Mouse (Mus musculus): ENCODE data around the gene Mrtfb. TPM values are rescaled to one million over a fixed set of nuclear protein-coding genes. Genes with fewer than 3 reads are reported as not detected.

Gene Mrtfb
- polyA plus RNA-seq, 1 experiment from 2014 or later = 12.3 TPM

GRCm38 (mm10) chr16:13435627-13436026, 179.3 kb downstream of the Mrtfb start:
- no peak for ATAC-seq (ENCODE audit: low FRiP score, low read depth)
- no peak overlapping the region for H3K4me3 ChIP-seq
- peaks cover 10% of the 10 kb centered on the region for H3K4me1 ChIP-seq (replicated peaks)
- no peak overlapping the region for H3K27ac ChIP-seq (replicated peaks)
- H3K9ac ChIP-seq = no peak overlapping the region
- no peaks in the 10 kb centered on the region for H3K27me3 ChIP-seq
- H3K36me3 ChIP-seq = no peaks in the 10 kb centered on the region
- no peak overlapping the region for H3K4me2 ChIP-seq
- no peaks in the 10 kb centered on the region for H3K9me3 ChIP-seq
- WGBS = 81% methylated on average over 2 of the region's 2 CpGs

GRCm38 (mm10) chr16:13437037-13437769, 180.9 kb downstream of the Mrtfb start:
- peak overlapping the region; percentile 63 for H3K27ac ChIP-seq (replicated peaks)

GRCm38 (mm10) chr16:13437770-13438372, 181.6 kb downstream of the Mrtfb start:
- H3K4me2 ChIP-seq = peak overlapping the region; percentile 62
- under 1% methylated on average over 24 of the region's 24 CpGs for WGBS
- peak; percentile 50 for ATAC-seq (ENCODE audit: low FRiP score, low read depth)
- H3K27me3 ChIP-seq = no peaks in the 10 kb centered on the region
- peak overlapping the region; percentile 60 for H3K9ac ChIP-seq
- H3K4me1 ChIP-seq (replicated peaks) = peaks cover 10% of the 10 kb centered on the region
- peak overlapping the region; percentile 57 for H3K4me3 ChIP-seq
- no peaks in the 10 kb centered on the region for H3K9me3 ChIP-seq
- H3K36me3 ChIP-seq = no peaks in the 10 kb centered on the region
- H3K27ac ChIP-seq (replicated peaks) = peak overlapping the region; percentile 63

More at GRCm38 (mm10) chr16:13437037-13437769, 180.9 kb downstream of the Mrtfb start:
- Histone ChIP-seq H3K36me3 (no peaks in the 10 kb centered on the region), H3K4me3 (peak overlapping the region; percentile 57), H3K27me3 (no peaks in the 10 kb centered on the region), H3K4me1 (replicated peaks) (peaks cover 10% of the 10 kb centered on the region), H3K9me3 (no peaks in the 10 kb centered on the region), H3K9ac (peak overlapping the region; percentile 60), H3K4me2 (peak overlapping the region; percentile 62)
- under 1% methylated on average over 58 of the region's 58 CpGs for WGBS
- ATAC-seq (ENCODE audit: low FRiP score, low read depth) = peak; percentile 96

GRCm38 (mm10) chr16:13440468-13440867, 184.2 kb downstream of the Mrtfb start:
- H3K9me3 ChIP-seq = no peaks in the 10 kb centered on the region
- H3K9ac ChIP-seq = no peak overlapping the region
- no peak overlapping the region for H3K4me3 ChIP-seq
- H3K36me3 ChIP-seq = no peaks in the 10 kb centered on the region
- peaks cover 10% of the 10 kb centered on the region for H3K4me1 ChIP-seq (replicated peaks)
- no peak overlapping the region for H3K27ac ChIP-seq (replicated peaks)
- H3K4me2 ChIP-seq = no peak overlapping the region
- no peaks in the 10 kb centered on the region for H3K27me3 ChIP-seq
- ATAC-seq (ENCODE audit: low FRiP score, low read depth) = no peak
- 46% methylated on average over 6 of the region's 6 CpGs for WGBS

GRCm38 (mm10) chr16:13443764-13444163, 187.5 kb downstream of the Mrtfb start:
- WGBS = 71% methylated on average over 1 of the region's 1 CpGs
- H3K4me3 ChIP-seq = no peak overlapping the region
- H3K27me3 ChIP-seq = 0 out of 2 replicates have a peak, but pooled peaks cover 1% of the 10 kb centered on the region
- H3K4me2 ChIP-seq = no peak overlapping the region
- no peaks in the 10 kb centered on the region for H3K9me3 ChIP-seq
- no peak overlapping the region for H3K9ac ChIP-seq
- no peaks in the 10 kb centered on the region for H3K36me3 ChIP-seq
- H3K4me1 ChIP-seq (replicated peaks) = peaks cover 13% of the 10 kb centered on the region
- no peak overlapping the region for H3K27ac ChIP-seq (replicated peaks)
- ATAC-seq (ENCODE audit: low FRiP score, low read depth) = no peak

- Histone ChIP-seq H3K4me1 (replicated peaks) (peaks cover 21% of the 10 kb centered on the region), H3K27ac (replicated peaks) (no peak overlapping the region), H3K27me3 (0 out of 2 replicates have a peak, but pooled peaks cover 13% of the 10 kb centered on the region), H3K4me3 (no peak overlapping the region), H3K9me3 (no peaks in the 10 kb centered on the region), H3K9ac (no peak overlapping the region), H3K36me3 (no peaks in the 10 kb centered on the region), H3K4me2 (no peak overlapping the region)
- WGBS = 57% methylated on average over 5 of the region's 5 CpGs
- ATAC-seq (ENCODE audit: low FRiP score, low read depth) = no peak
Measured at GRCm38 (mm10) chr16:13445461-13445860, 189.2 kb downstream of the Mrtfb start.

- Histone ChIP-seq H3K9me3 (no peaks in the 10 kb centered on the region), H3K27ac (replicated peaks) (no peak overlapping the region), H3K4me3 (peak overlapping the region; percentile 84), H3K9ac (0 out of 2 replicates have a peak overlapping the region, but pooled peaks have one; percentile 86), H3K27me3 (0 out of 2 replicates have a peak, but pooled peaks cover 13% of the 10 kb centered on the region), H3K4me1 (replicated peaks) (peaks cover 21% of the 10 kb centered on the region), H3K4me2 (peak overlapping the region; percentile 99), H3K36me3 (no peaks in the 10 kb centered on the region)
- WGBS = 17% methylated on average over 15 of the region's 15 CpGs
- peak; percentile 64 for ATAC-seq (ENCODE audit: low FRiP score, low read depth)
Measured at GRCm38 (mm10) chr16:13446488-13446887, 190.2 kb downstream of the Mrtfb start.

GRCm38 (mm10) chr16:13446971-13447283, 190.6 kb downstream of the Mrtfb start:
- Histone ChIP-seq H3K27ac (replicated peaks) (no peak overlapping the region), H3K9ac (peak overlapping the region; percentile 86; the same call in 1 of the 2 replicates), H3K9me3 (no peaks in the 10 kb centered on the region), H3K27me3 (0 out of 2 replicates have a peak, but pooled peaks cover 13% of the 10 kb centered on the region), H3K36me3 (no peaks in the 10 kb centered on the region), H3K4me2 (peak overlapping the region; percentile 99), H3K4me1 (replicated peaks) (peaks cover 21% of the 10 kb centered on the region), H3K4me3 (peak overlapping the region; percentile 84)
- ATAC-seq (ENCODE audit: low FRiP score, low read depth) = 0 out of 2 replicates have a peak, but pooled peaks have one; percentile 0
- WGBS = 4% methylated on average over 11 of the region's 11 CpGs

GRCm38 (mm10) chr16:13447284-13448050, 191.2 kb downstream of the Mrtfb start:
- Histone ChIP-seq H3K36me3 (no peaks in the 10 kb centered on the region), H3K27ac (replicated peaks) (0 out of 2 replicates have a peak overlapping the region, but pooled peaks have one; percentile 43), H3K4me1 (replicated peaks) (peaks cover 21% of the 10 kb centered on the region), H3K4me2 (peak overlapping the region; percentile 99), H3K27me3 (0 out of 2 replicates have a peak, but pooled peaks cover 13% of the 10 kb centered on the region), H3K9me3 (no peaks in the 10 kb centered on the region), H3K9ac (peak overlapping the region; percentile 86), H3K4me3 (peak overlapping the region; percentile 84)
- ATAC-seq (ENCODE audit: low FRiP score, low read depth) = peak; percentile 67
- 0% methylated on average over 34 of the region's 43 CpGs for WGBS

GRCm38 (mm10) chr16:13448051-13448705, 191.9 kb downstream of the Mrtfb start:
- H3K27ac ChIP-seq (replicated peaks) = 0 out of 2 replicates have a peak overlapping the region, but pooled peaks have one; percentile 43
- under 1% methylated on average over 46 of the region's 52 CpGs for WGBS
- 0 out of 2 replicates have a peak, but pooled peaks cover 13% of the 10 kb centered on the region for H3K27me3 ChIP-seq
- H3K36me3 ChIP-seq = no peaks in the 10 kb centered on the region
- no peaks in the 10 kb centered on the region for H3K9me3 ChIP-seq
- H3K4me2 ChIP-seq = peak overlapping the region; percentile 99
- H3K9ac ChIP-seq = peak overlapping the region; percentile 86
- peak overlapping the region; percentile 84 for H3K4me3 ChIP-seq
- peaks cover 21% of the 10 kb centered on the region for H3K4me1 ChIP-seq (replicated peaks)
- ATAC-seq (ENCODE audit: low FRiP score, low read depth) = peak; percentile 50

- no peak for ATAC-seq (ENCODE audit: low FRiP score, low read depth)
- H3K27me3 ChIP-seq = 0 out of 2 replicates have a peak, but pooled peaks cover 13% of the 10 kb centered on the region
- peak overlapping the region; percentile 84 for H3K4me3 ChIP-seq
- H3K9me3 ChIP-seq = no peaks in the 10 kb centered on the region
- H3K9ac ChIP-seq = peak overlapping the region; percentile 86
- peak overlapping the region; percentile 99 for H3K4me2 ChIP-seq
- no peaks in the 10 kb centered on the region for H3K36me3 ChIP-seq
- WGBS = 10% methylated on average over 8 of the region's 8 CpGs
- H3K27ac ChIP-seq (replicated peaks) = no peak overlapping the region
- H3K4me1 ChIP-seq (replicated peaks) = peaks cover 21% of the 10 kb centered on the region
Measured at GRCm38 (mm10) chr16:13448706-13449090, 192.4 kb downstream of the Mrtfb start.
